Mouse (Mus musculus) MEL (cell line): Measurements from ENCODE around the gene Osbpl3. TPM values are rescaled to one million over a fixed set of nuclear protein-coding genes. Genes with fewer than 3 reads are reported as not detected.

Source experiments
- DNase-seq: peaks from one replicate; pipeline ENCODE4 v3.0.0; 2011; ENCODE audit warnings: low read depth, low spot score
- H3K27ac ChIP-seq: 2 replicates; pipeline ENCODE4 v1.5.1; 2012; ENCODE audit warnings: low read depth, mild to moderate bottlenecking, control low read depth, low read length, moderate library complexity; ENCODE audit not compliant: control insufficient read depth
- H3K27me3 ChIP-seq, 2 experiments: fragments of 150-350 bp in 1 of 2; sonication (generic) in 1 of 2; 2 replicates each; pipeline ENCODE4 v1.6.1; 2012; ENCODE audit warnings: low read length in 2 of 2, mild to moderate bottlenecking in 2 of 2, improper control_type of control experiment in 1 of 2, moderate library complexity in 1 of 2; ENCODE audit not compliant: insufficient read depth in 2 of 2, control insufficient read depth in 1 of 2
- H3K36me3 ChIP-seq, 2 experiments: 2 replicates each; pipeline ENCODE4 v1.6.1; 2012 to 2014; ENCODE audit warnings: low read length in 2 of 2, improper control_type of control experiment in 1 of 2, inconsistent platforms in 1 of 2, mild to moderate bottlenecking in 1 of 2; ENCODE audit not compliant: insufficient read depth in 2 of 2, control insufficient read depth in 1 of 2
- H3K4me1 ChIP-seq, 2 experiments: fragments of 150-350 bp in 1 of 2; sonication (generic) in 1 of 2; 2 replicates each; pipeline ENCODE4 v1.6.1; 2012; ENCODE audit warnings: low read length in 2 of 2, improper control_type of control experiment in 1 of 2, mild to moderate bottlenecking in 1 of 2; ENCODE audit not compliant: insufficient read depth in 2 of 2, control insufficient read depth in 1 of 2
- H3K4me3 ChIP-seq, 2 experiments: fragments of 150-350 bp in 1 of 2; sonication (generic) in 1 of 2; 2 replicates each; pipeline ENCODE4 v1.5.1; 2012; ENCODE audit warnings: low read depth in 2 of 2, low read length in 2 of 2, mild to moderate bottlenecking in 2 of 2, moderate library complexity in 2 of 2, control low read depth in 1 of 2, improper control_type of control experiment in 1 of 2; ENCODE audit not compliant: control insufficient read depth in 1 of 2, insufficient read depth in 1 of 2
- H3K79me2 ChIP-seq: 2 replicates; pipeline ENCODE4 v1.6.1; 2012; ENCODE audit warnings: mild to moderate bottlenecking, low read length, moderate library complexity; ENCODE audit not compliant: control insufficient read depth, poor library complexity, insufficient read depth
- H3K9ac ChIP-seq: 2 replicates; pipeline ENCODE4 v1.6.1; 2012; ENCODE audit warnings: low read depth, mild to moderate bottlenecking, control low read depth, low read length, moderate library complexity; ENCODE audit not compliant: control insufficient read depth, poor library complexity, severe bottlenecking
- H3K9me3 ChIP-seq: fragments of 150-350 bp; sonication (generic); replicated peaks from 2 replicates; pipeline ENCODE4 v1.6.1; 2012; ENCODE audit warnings: mild to moderate bottlenecking, low read length, improper control_type of control experiment, moderate library complexity; ENCODE audit not compliant: insufficient read depth
- BHLHE40 ChIP-seq: IDR thresholded peaks from 2 replicates; pipeline ENCODE4 v1.6.1; 2012; ENCODE audit warnings: low read depth, mild to moderate bottlenecking, inconsistent platforms, low read length, improper control_type of control experiment, borderline replicate concordance
- CHD1 ChIP-seq: IDR thresholded peaks from 2 replicates; pipeline ENCODE4 v1.6.1; 2012; ENCODE audit warnings: low read depth, mild to moderate bottlenecking, inconsistent platforms, low read length, improper control_type of control experiment
- CTCF ChIP-seq, 3 experiments: IDR thresholded peaks in 2 of 3; conservative IDR thresholded peaks in 1 of 3; 2 replicates each; pipeline ENCODE4 v1.5.1; 2011 to 2012; ENCODE audit warnings: low read length in 3 of 3, low read depth in 2 of 3, mild to moderate bottlenecking in 2 of 3, improper control_type of control experiment in 1 of 3, inconsistent platforms in 1 of 3, mixed read lengths in 1 of 3, moderate library complexity in 1 of 3; ENCODE audit not compliant: control insufficient read depth in 1 of 3, insufficient read depth in 1 of 3, poor library complexity in 1 of 3, severe bottlenecking in 1 of 3
- ETS1 ChIP-seq: IDR thresholded peaks from 2 replicates; pipeline ENCODE4 v1.6.1; 2012; ENCODE audit warnings: low read depth, mild to moderate bottlenecking, inconsistent platforms, low read length, improper control_type of control experiment, moderate library complexity
- HCFC1 ChIP-seq: IDR thresholded peaks from 2 replicates; pipeline ENCODE4 v1.6.1; 2012; ENCODE audit warnings: low read depth, mild to moderate bottlenecking, inconsistent platforms, low read length, improper control_type of control experiment, moderate library complexity
- JUND ChIP-seq: IDR thresholded peaks from 2 replicates; pipeline ENCODE4 v1.6.1; 2011; ENCODE audit warnings: low read depth, mild to moderate bottlenecking, improper control_type of control experiment, low read length
- KAT2A ChIP-seq: conservative IDR thresholded peaks from 2 replicates; pipeline ENCODE4 v1.6.1; 2012; ENCODE audit warnings: low read depth, low read length, improper control_type of control experiment, inconsistent platforms
- MAZ ChIP-seq: IDR thresholded peaks from 2 replicates; pipeline ENCODE4 v1.6.1; 2012; ENCODE audit warnings: low read depth, mild to moderate bottlenecking, inconsistent platforms, low read length, improper control_type of control experiment
- MEF2A ChIP-seq: IDR thresholded peaks from 2 replicates; pipeline ENCODE4 v1.6.1; 2014; ENCODE audit warnings: low read depth, mild to moderate bottlenecking, inconsistent platforms, low read length, improper control_type of control experiment; ENCODE audit not compliant: poor library complexity, insufficient replicate concordance, severe bottlenecking; ENCODE audit errors: extremely low read depth
- MXI1 ChIP-seq: IDR thresholded peaks from 2 replicates; pipeline ENCODE4 v1.6.1; 2011; ENCODE audit warnings: mild to moderate bottlenecking, low read depth, low read length, improper control_type of control experiment
- NELFE ChIP-seq: IDR thresholded peaks from 2 replicates; pipeline ENCODE4 v1.6.1; 2011; ENCODE audit warnings: low read depth, low read length, improper control_type of control experiment
- POLR2A ChIP-seq, 2 experiments: IDR thresholded peaks; 2 replicates each; pipeline ENCODE4 v1.6.1; 2011 to 2012; ENCODE audit warnings: low read length in 2 of 2, mild to moderate bottlenecking in 2 of 2, control low read depth in 1 of 2, improper control_type of control experiment in 1 of 2, low read depth in 1 of 2, moderate library complexity in 1 of 2; ENCODE audit not compliant: control insufficient read depth in 1 of 2, insufficient read depth in 1 of 2, poor library complexity in 1 of 2
- SIN3A ChIP-seq: IDR thresholded peaks from 2 replicates; pipeline ENCODE4 v1.6.1; 2012; ENCODE audit warnings: low read length, improper control_type of control experiment, inconsistent platforms
- TAL1 ChIP-seq: IDR thresholded peaks from 2 replicates; pipeline ENCODE4 v1.6.1; 2012; ENCODE audit warnings: mild to moderate bottlenecking, inconsistent platforms, low read length, moderate library complexity, mixed read lengths
- TBP ChIP-seq: IDR thresholded peaks from 2 replicates; pipeline ENCODE4 v1.8.0; 2011; ENCODE audit warnings: low read depth, low read length, improper control_type of control experiment
- TCF12 ChIP-seq: IDR thresholded peaks from 2 replicates; pipeline ENCODE4 v1.6.1; 2014; ENCODE audit warnings: low read depth, mild to moderate bottlenecking, inconsistent platforms, low read length, improper control_type of control experiment, moderate library complexity
- USF2 ChIP-seq, 2 experiments: IDR thresholded peaks; 2 replicates each; pipeline ENCODE4 v1.6.1; 2011 to 2012; ENCODE audit warnings: improper control_type of control experiment in 2 of 2, low read length in 2 of 2, borderline replicate concordance in 1 of 2, inconsistent platforms in 1 of 2, low read depth in 1 of 2, mild to moderate bottlenecking in 1 of 2; ENCODE audit not compliant: insufficient read depth in 1 of 2
- ZC3H11A ChIP-seq: IDR thresholded peaks from 2 replicates; pipeline ENCODE4 v1.6.1; 2012; ENCODE audit warnings: low read depth, mild to moderate bottlenecking, inconsistent platforms, low read length, improper control_type of control experiment
- ZKSCAN1 ChIP-seq: IDR thresholded peaks from 2 replicates; pipeline ENCODE4 v1.6.1; 2012; ENCODE audit warnings: low read depth, mild to moderate bottlenecking, inconsistent platforms, low read length, improper control_type of control experiment, moderate library complexity
- polyA plus RNA-seq, 2 experiments: library from polyadenylated mRNA; stranded (reverse) in 1 of 2; unstranded in 1 of 2; fragments of >175 nt in 1 of 2; fragments of >200 nt in 1 of 2; gene quantifications; 2 replicates each; pipeline versions ENCODE4 v1.2.1 to v1.2.4; 2012; ENCODE audit warnings: low replicate concordance in 2 of 2, low read depth in 1 of 2; ENCODE audit not compliant: insufficient read length in 2 of 2, insufficient read depth in 1 of 2, missing spikeins in 1 of 2
- total RNA-seq: library from RNA; depleted of rRNA; stranded (reverse); fragments of 300-350 nt; gene quantifications from 2 replicates; pipeline ENCODE4 v1.2.3, GENCODE M21; 2012; rRNA removed

Osbpl3 gene
- total RNA-seq (4.3 and 5.6 TPM in 2 replicates), polyA plus RNA-seq (1 to 10 TPM in 1 of 2 experiments, not detected in 1; 4.9 TPM)

GRCm38 (mm10) chr6:50455829-50456469, at the start of gene Osbpl3:
TSS of gene Osbpl3 (minus strand) at chr6:50456201.
- Histone ChIP-seq H3K4me1 (peaks cover 0 to 9% of the 10 kb centered on the region in 2 experiments; a peak in 2 of 4 replicates), H3K27me3 (no peaks in the 10 kb centered on the region), H3K9ac (peak within 1 kb of the TSS; percentile 77), H3K9me3 (no peaks in the 10 kb centered on the region), H3K36me3 (peaks cover 0 to 2% of the 10 kb centered on the region in 2 experiments; a peak in 2 of 4 replicates), H3K27ac (peak within 1 kb of the TSS; percentile 68), H3K79me2 (no peaks in the 10 kb centered on the region; the same call in 1 of the 2 replicates), H3K4me3 (peak within 1 kb of the TSS; percentile 66 to 70)
- DNase-seq = peak; percentile 94
- TF ChIP-seq ZC3H11A (no peak), SIN3A (peak; percentile 55; the same call in 1 of the 2 replicates), ZKSCAN1 (no peak), TCF12 (peak; percentile 36; the same call in 1 of the 2 replicates), NELFE (peak; percentile 40), MAZ (peak; percentile 66; the same call in 1 of the 2 replicates), ETS1 (no peak), POLR2A (IDR thresholded peaks at IDR 0.05; ENCODE audit: control insufficient read depth in 1 of 2, insufficient read depth in 1 of 2, low read depth in 1 of 2, low read length in 2 of 2, poor library complexity in 1 of 2) (peak; percentile 36 to 57; a peak in 1 of 4 replicates), TBP (peak; percentile 56)

GRCm38 (mm10) chr6:50505531-50505930, 49.5 kb upstream of the Osbpl3 start:
- no peak overlapping the region for H3K9ac ChIP-seq
- no peak overlapping the region for H3K4me3 ChIP-seq
- peaks cover 0 to 3% of the 10 kb centered on the region in 2 experiments; a peak in 1 of 4 replicates for H3K4me1 ChIP-seq
- no peaks in the 10 kb centered on the region for H3K9me3 ChIP-seq
- TF ChIP-seq NELFE (no peak), MXI1 (no peak)
- TF ChIP-seq, all 39 proteins: peak for 0
- no peak for DNase-seq
- Histone ChIP-seq H3K36me3 (peaks cover 0 to 9% of the 10 kb centered on the region in 2 experiments; a peak in 2 of 4 replicates), H3K27me3 (peaks cover 0 to under 1% of the 10 kb centered on the region in 2 experiments; a peak in 1 of 4 replicates), H3K79me2 (no peaks in the 10 kb centered on the region), H3K27ac (no peak overlapping the region)

GRCm38 (mm10) chr6:50504711-50505110, 48.7 kb upstream of the Osbpl3 start:
- H3K36me3 ChIP-seq = peaks cover 0 to 9% of the 10 kb centered on the region in 2 experiments; a peak in 2 of 4 replicates
- peaks cover 0 to 3% of the 10 kb centered on the region in 2 experiments; a peak in 1 of 4 replicates for H3K4me1 ChIP-seq
- no peak overlapping the region for H3K27ac ChIP-seq
- peak; percentile 22 for DNase-seq
- peaks cover 0 to 2% of the 10 kb centered on the region in 2 experiments; a peak in 1 of 4 replicates for H3K27me3 ChIP-seq
- H3K79me2 ChIP-seq = no peaks in the 10 kb centered on the region
- H3K9me3 ChIP-seq = no peaks in the 10 kb centered on the region
- TF ChIP-seq CHD1 (no peak), JUND (no peak), TAL1 (no peak), MEF2A (no peak), TBP (no peak), CTCF (IDR thresholded peaks at IDR 0.05 in 2 of 3, conservative IDR thresholded peaks at IDR 0.05 in 1 of 3; ENCODE audit: control insufficient read depth in 1 of 3, insufficient read depth in 1 of 3, low read depth in 2 of 3, low read length in 3 of 3, poor library complexity in 1 of 3, severe bottlenecking in 1 of 3) (no peak), ETS1 (no peak), BHLHE40 (no peak), KAT2A (no peak), USF2 (IDR thresholded peaks at IDR 0.05; ENCODE audit: borderline replicate concordance in 1 of 2, insufficient read depth in 1 of 2, low read depth in 1 of 2, low read length in 2 of 2) (no peak), HCFC1 (no peak), POLR2A (IDR thresholded peaks at IDR 0.05; ENCODE audit: control insufficient read depth in 1 of 2, insufficient read depth in 1 of 2, low read depth in 1 of 2, low read length in 2 of 2, poor library complexity in 1 of 2) (no peak)
- no peak overlapping the region for H3K9ac ChIP-seq
- no peak overlapping the region for H3K4me3 ChIP-seq
